Mouse (Mus musculus) adrenal gland, adult 2 months (tissue): Measurements from ENCODE around the gene Itga10. TPM values are rescaled to one million over a fixed set of nuclear protein-coding genes. Genes with fewer than 3 reads are reported as not detected.

Experiments used
- polyA plus RNA-seq: library from polyadenylated mRNA; depleted of rRNA; stranded (reverse); fragments of >200 nt; gene quantifications from 2 replicates; pipeline ENCODE4 v1.2.3, GENCODE M21; 2012; rRNA removed
- total RNA-seq, 2 experiments: library from RNA; stranded (reverse); gene quantifications; 2 replicates each; pipeline ENCODE4 v1.2.3; 2021

Itga10 gene
- total and polyA plus RNA-seq, 3 experiments: 1.3 to 1.9 (median 1.6) TPM

Other genes starting within 250 kb of the Itga10 start
- not detected for gene BC107364, start 193.3 kb upstream of the Itga10 start, total RNA-seq
- not detected in 2 replicates for gene BC107364, start 193.3 kb upstream of the Itga10 start, polyA plus RNA-seq
- gene Hfe2, start 120.4 kb upstream of the Itga10 start, total RNA-seq: under 1 TPM in 1 of 2 experiments, not detected in 1; 0.23 TPM
- 0.11 and 0.31 TPM in 2 replicates for gene Hfe2, start 120.4 kb upstream of the Itga10 start, polyA plus RNA-seq
- gene Txnip, start 87.6 kb upstream of the Itga10 start, total RNA-seq: 100 to 1,000 TPM; 421 to 430 TPM
- gene Txnip, start 87.6 kb upstream of the Itga10 start, polyA plus RNA-seq: 390 and 481 TPM in 2 replicates
- not detected for gene Gm16253, start 68.6 kb upstream of the Itga10 start, total RNA-seq
- gene Gm16253, start 68.6 kb upstream of the Itga10 start, polyA plus RNA-seq: not detected in 2 replicates
- gene Polr3gl, start 51.4 kb upstream of the Itga10 start, total RNA-seq: 10 to 100 TPM; 32.5 to 38.5 TPM
- gene Polr3gl, start 51.4 kb upstream of the Itga10 start, polyA plus RNA-seq: 19.9 and 21.4 TPM in 2 replicates
- gene Ankrd34a, start 48.9 kb upstream of the Itga10 start, total RNA-seq: 1 to 10 TPM in 1 of 2 experiments, under 1 TPM in 1; 0.75 to 2.3 TPM
- 1.8 and 2.0 TPM in 2 replicates for gene Ankrd34a, start 48.9 kb upstream of the Itga10 start, polyA plus RNA-seq
- 10 to 100 TPM; 31.2 to 46.4 TPM for gene Lix1l, start 44.4 kb upstream of the Itga10 start, total RNA-seq
- gene Lix1l, start 44.4 kb upstream of the Itga10 start, polyA plus RNA-seq: 17.6 and 21.1 TPM in 2 replicates
- gene Rbm8a, start 15.7 kb upstream of the Itga10 start, total RNA-seq: 10 to 100 TPM; 69.2 to 85.3 TPM
- 1.3 and 2.3 TPM in 2 replicates for gene Rbm8a, start 15.7 kb upstream of the Itga10 start, polyA plus RNA-seq
- gene Pex11b, start 10.2 kb upstream of the Itga10 start, total RNA-seq: 10 to 100 TPM; 42.3 to 48.4 TPM
- gene Pex11b, start 10.2 kb upstream of the Itga10 start, polyA plus RNA-seq: 31.8 and 32.6 TPM in 2 replicates
- gene Gm42957, start 10.1 kb upstream of the Itga10 start, total RNA-seq: under 1 TPM; 0.21 to 0.35 TPM
- gene Gm42957, start 10.1 kb upstream of the Itga10 start, polyA plus RNA-seq: 0.02 TPM in 1 of 2 replicates, not detected in the other
- 1 to 10 TPM; 3.0 to 4.6 TPM for gene Ankrd35, start 24.5 kb downstream of the Itga10 start, total RNA-seq
- 1.5 and 3.3 TPM in 2 replicates for gene Ankrd35, start 24.5 kb downstream of the Itga10 start, polyA plus RNA-seq
- 10 to 100 TPM; 20.3 to 24.5 TPM for gene Pias3, start 50.8 kb downstream of the Itga10 start, total RNA-seq
- 38.9 and 43.9 TPM in 2 replicates for gene Pias3, start 50.8 kb downstream of the Itga10 start, polyA plus RNA-seq
- 1 to 10 TPM in 1 of 2 experiments, under 1 TPM in 1; 0.95 to 1.1 TPM for gene Nudt17, start 63.0 kb downstream of the Itga10 start, total RNA-seq
- 2.3 and 2.5 TPM in 2 replicates for gene Nudt17, start 63.0 kb downstream of the Itga10 start, polyA plus RNA-seq
- gene Polr3c, start 82.0 kb downstream of the Itga10 start, total RNA-seq: 10 to 100 TPM; 28.9 to 32.8 TPM
- gene Polr3c, start 82.0 kb downstream of the Itga10 start, polyA plus RNA-seq: 14.1 and 19.9 TPM in 2 replicates
- 10 to 100 TPM; 39.4 to 46.5 TPM for gene Rnf115, start 82.1 kb downstream of the Itga10 start, total RNA-seq
- gene Rnf115, start 82.1 kb downstream of the Itga10 start, polyA plus RNA-seq: 9.9 and 12.5 TPM in 2 replicates
- under 1 TPM; 0.26 to 0.35 TPM for gene Pdzk1, start 183.7 kb downstream of the Itga10 start, total RNA-seq
- not detected in 2 replicates for gene Pdzk1, start 183.7 kb downstream of the Itga10 start, polyA plus RNA-seq
- not detected for gene Cd160, start 183.8 kb downstream of the Itga10 start, total RNA-seq
- gene Cd160, start 183.8 kb downstream of the Itga10 start, polyA plus RNA-seq: 0.18 TPM in 1 of 2 replicates, not detected in the other